ENCODE assay signal across 23 mouse cellular contexts in genomic region chr15:56820256-56820976, GRCm38 (mm10).
DNase-seq lines count a peak whose midpoint lies in the region; ATAC-seq and TF ChIP-seq lines count a peak whose summit lies in the region.
"Had no signal": no experiment of that assay in that cellular context is flagged by ENCODE, and none has a peak within 500 bp of the region (broad histone marks: within the 10 kb centered on the region; RNA-seq: fewer than 3 reads in every experiment).

No protein-coding gene starts in this region.

- no peak overlapping the region for H3K4me2 ChIP-seq in forebrain, embryonic 14.5 days (ENCODE audit: low read length)
- no peak overlapping the region for H3K4me2 ChIP-seq in forebrain, embryonic 15.5 days (replicated peaks)
- H3K4me2 ChIP-seq in midbrain, embryonic 13.5 days (replicated peaks): no peak overlapping the region
- H3K4me2 ChIP-seq in midbrain, postnatal 0 days (ENCODE audit: low read depth, low read length, poor library complexity, severe bottlenecking): no peak overlapping the region
- H3K4me2 ChIP-seq in midbrain, embryonic 14.5 days (ENCODE audit: low read length): no peak overlapping the region
- H3K4me2 ChIP-seq in intestine, postnatal 0 days (replicated peaks; ENCODE audit: low read depth): no peak overlapping the region
- H3K4me2 ChIP-seq: heart, embryonic 15.5 days; limb, embryonic 13.5 days; liver, embryonic 11.5 days had no signal

- no peak overlapping the region for H3K4me3 ChIP-seq in forebrain, embryonic 14.5 days (ENCODE audit: low read depth, low read length)
- no peak overlapping the region for H3K4me3 ChIP-seq in forebrain, embryonic 15.5 days
- H3K4me3 ChIP-seq in midbrain, embryonic 13.5 days (replicated peaks): no peak overlapping the region
- no peak overlapping the region for H3K4me3 ChIP-seq in midbrain, postnatal 0 days (ENCODE audit: low read depth, low read length)
- H3K4me3 ChIP-seq in midbrain, embryonic 14.5 days (replicated peaks; ENCODE audit: low read depth, low read length): no peak overlapping the region
- no peak overlapping the region for H3K4me3 ChIP-seq in intestine, postnatal 0 days (ENCODE audit: low read depth, low read length)
- H3K4me3 ChIP-seq: heart, embryonic 10.5 days; heart, embryonic 15.5 days; limb, embryonic 13.5 days had no signal

- H3K9ac ChIP-seq in forebrain, embryonic 14.5 days (ENCODE audit: low read length): no peak overlapping the region
- no peak overlapping the region for H3K9ac ChIP-seq in forebrain, embryonic 15.5 days (replicated peaks)
- H3K9ac ChIP-seq in midbrain, embryonic 13.5 days (replicated peaks): no peak overlapping the region
- no peak overlapping the region for H3K9ac ChIP-seq in midbrain, postnatal 0 days (replicated peaks; ENCODE audit: low read length, poor library complexity, severe bottlenecking)
- no peak overlapping the region for H3K9ac ChIP-seq in midbrain, embryonic 14.5 days (replicated peaks; ENCODE audit: low read length)
- H3K9ac ChIP-seq in intestine, postnatal 0 days (ENCODE audit: low read depth, low read length): no peak overlapping the region
- H3K9ac ChIP-seq: heart, embryonic 15.5 days; limb, embryonic 13.5 days had no signal

- H3K9me3 ChIP-seq in forebrain, embryonic 14.5 days (replicated peaks; ENCODE audit: control insufficient read depth, low read length): no peaks in the 10 kb centered on the region
- no peaks in the 10 kb centered on the region for H3K9me3 ChIP-seq in forebrain, embryonic 15.5 days
- H3K9me3 ChIP-seq in midbrain, embryonic 13.5 days: no peaks in the 10 kb centered on the region
- H3K9me3 ChIP-seq in midbrain, postnatal 0 days (ENCODE audit: low read length): no peaks in the 10 kb centered on the region
- no peaks in the 10 kb centered on the region for H3K9me3 ChIP-seq in midbrain, embryonic 14.5 days (ENCODE audit: control insufficient read depth, low read length)
- no peaks in the 10 kb centered on the region for H3K9me3 ChIP-seq in intestine, postnatal 0 days (ENCODE audit: control insufficient read depth)
- H3K9me3 ChIP-seq: heart, embryonic 10.5 days; heart, embryonic 15.5 days; limb, embryonic 13.5 days had no signal

- DNase-seq in forebrain, embryonic 14.5 days (ENCODE audit: low spot score): peak; percentile 7
- no peak for DNase-seq in midbrain, postnatal 0 days (ENCODE audit: low spot score)
- DNase-seq in midbrain, embryonic 14.5 days: peak; percentile 40
- DNase-seq in right cerebral cortex, adult 2 months (ENCODE audit: low spot score in 2 of 2): no peak
- DNase-seq: adrenal gland, adult 2 months; adrenal gland, postnatal 36 days; cerebellum, adult 2 months; cerebellum, postnatal 14 days; gastrocnemius, postnatal 14 days; heart, adult 11 months; kidney, adult 2 months; kidney, postnatal 36 days; thymus, adult 2 months; thymus, postnatal 4 days had no signal

- peaks cover 26% of the 10 kb centered on the region; the same call in 1 of the 2 replicates for H3K27me3 ChIP-seq in forebrain, embryonic 14.5 days (replicated peaks; ENCODE audit: control insufficient read depth, insufficient read depth, low read length)
- peaks cover 31% of the 10 kb centered on the region for H3K27me3 ChIP-seq in forebrain, embryonic 15.5 days
- no peaks in the 10 kb centered on the region for H3K27me3 ChIP-seq in midbrain, embryonic 13.5 days
- H3K27me3 ChIP-seq in midbrain, postnatal 0 days (ENCODE audit: insufficient read depth, low read length): no peaks in the 10 kb centered on the region
- no peaks in the 10 kb centered on the region for H3K27me3 ChIP-seq in midbrain, embryonic 14.5 days (ENCODE audit: control insufficient read depth, insufficient read depth, low read length)
- no peaks in the 10 kb centered on the region for H3K27me3 ChIP-seq in intestine, postnatal 0 days (replicated peaks; ENCODE audit: control insufficient read depth, insufficient read depth, low read length)
- H3K27me3 ChIP-seq: heart, embryonic 15.5 days; limb, embryonic 13.5 days had no signal

- no peak for TF ChIP-seq CTCF in midbrain, postnatal 0 days (IDR thresholded peaks at IDR 0.05)
- no peak for TF ChIP-seq CTCF in intestine, postnatal 0 days (IDR thresholded peaks at IDR 0.05; ENCODE audit: low read depth)

- no peak for ATAC-seq in forebrain, embryonic 14.5 days
- ATAC-seq in forebrain, embryonic 15.5 days (replicated peaks): no peak
- peak; percentile 21; the same call in 1 of the 2 replicates for ATAC-seq in midbrain, embryonic 13.5 days
- ATAC-seq in midbrain, postnatal 0 days (ENCODE audit: low FRiP score): no peak
- ATAC-seq in midbrain, embryonic 14.5 days (ENCODE audit: low FRiP score, low TSS enrichment): no peak
- ATAC-seq in intestine, postnatal 0 days: no peak
- ATAC-seq: activated CD4-positive, CD25-positive, alpha-beta regulatory T cell, adult 4 months; hindbrain, embryonic 16.5 days had no signal

- WGBS in forebrain, embryonic 14.5 days: 33% methylated on average over 4 of the region's 4 CpGs
- WGBS in forebrain, embryonic 15.5 days: 26% methylated on average over 4 of the region's 4 CpGs
- 37% methylated on average over 4 of the region's 4 CpGs for WGBS in midbrain, embryonic 13.5 days
- 33% methylated on average over 4 of the region's 4 CpGs for WGBS in midbrain, postnatal 0 days
- WGBS in midbrain, embryonic 14.5 days: 30% methylated on average over 4 of the region's 4 CpGs
- WGBS in intestine, postnatal 0 days: 76% methylated on average over 4 of the region's 4 CpGs

- H3K4me1 ChIP-seq in forebrain, embryonic 14.5 days (ENCODE audit: control insufficient read depth, insufficient read depth, low read length): no peaks in the 10 kb centered on the region
- peaks cover 10% of the 10 kb centered on the region for H3K4me1 ChIP-seq in forebrain, embryonic 15.5 days
- H3K4me1 ChIP-seq in midbrain, embryonic 13.5 days (replicated peaks): no peaks in the 10 kb centered on the region
- H3K4me1 ChIP-seq in midbrain, postnatal 0 days (ENCODE audit: insufficient read depth, low read length): no peaks in the 10 kb centered on the region
- no peaks in the 10 kb centered on the region for H3K4me1 ChIP-seq in midbrain, embryonic 14.5 days (ENCODE audit: control insufficient read depth, insufficient read depth, low read length)
- H3K4me1 ChIP-seq in intestine, postnatal 0 days (replicated peaks; ENCODE audit: control insufficient read depth, insufficient read depth, low read length): no peaks in the 10 kb centered on the region
- H3K4me1 ChIP-seq: heart, embryonic 10.5 days; heart, embryonic 15.5 days; limb, embryonic 13.5 days had no signal

- no peak overlapping the region for H3K27ac ChIP-seq in forebrain, embryonic 14.5 days (ENCODE audit: low read depth, low read length)
- no peak overlapping the region for H3K27ac ChIP-seq in forebrain, embryonic 15.5 days (replicated peaks)
- H3K27ac ChIP-seq in midbrain, embryonic 13.5 days: no peak overlapping the region
- H3K27ac ChIP-seq in midbrain, postnatal 0 days (ENCODE audit: low read depth, low read length): no peak overlapping the region
- H3K27ac ChIP-seq in midbrain, embryonic 14.5 days (replicated peaks; ENCODE audit: low read depth, low read length): no peak overlapping the region
- no peak overlapping the region for H3K27ac ChIP-seq in intestine, postnatal 0 days (ENCODE audit: low read depth, low read length)
- H3K27ac ChIP-seq: heart, embryonic 10.5 days; heart, embryonic 15.5 days; limb, embryonic 13.5 days had no signal

- no peaks in the 10 kb centered on the region for H3K36me3 ChIP-seq in forebrain, embryonic 14.5 days (ENCODE audit: control insufficient read depth, insufficient read depth, low read length)
- H3K36me3 ChIP-seq in forebrain, embryonic 15.5 days: no peaks in the 10 kb centered on the region
- H3K36me3 ChIP-seq in midbrain, embryonic 13.5 days: no peaks in the 10 kb centered on the region
- H3K36me3 ChIP-seq in midbrain, postnatal 0 days (ENCODE audit: insufficient read depth, low read length): no peaks in the 10 kb centered on the region
- no peaks in the 10 kb centered on the region for H3K36me3 ChIP-seq in midbrain, embryonic 14.5 days (ENCODE audit: control insufficient read depth, insufficient read depth, low read length)
- H3K36me3 ChIP-seq in intestine, postnatal 0 days (ENCODE audit: control insufficient read depth, insufficient read depth): no peaks in the 10 kb centered on the region
- H3K36me3 ChIP-seq: heart, embryonic 10.5 days; heart, embryonic 15.5 days; limb, embryonic 13.5 days had no signal

Comparison
In these comparisons a context has a peak if more than half of its experiments do, and no peak if none do; other contexts are left out.
1. DNase-seq: peak in forebrain, embryonic 14.5 days (single experiment) and midbrain, embryonic 14.5 days (single experiment); none in midbrain, postnatal 0 days (single experiment) and right cerebral cortex, adult 2 months (0 of 2).